Mouse (Mus musculus): ENCODE measurements around the gene Fbxl17. TPM values are rescaled to one million over a fixed set of nuclear protein-coding genes. Genes with fewer than 3 reads are reported as not detected.

Gene Fbxl17
- polyA plus RNA-seq, 1 experiment from 2014 or later, result 5.6 TPM

DNA sequence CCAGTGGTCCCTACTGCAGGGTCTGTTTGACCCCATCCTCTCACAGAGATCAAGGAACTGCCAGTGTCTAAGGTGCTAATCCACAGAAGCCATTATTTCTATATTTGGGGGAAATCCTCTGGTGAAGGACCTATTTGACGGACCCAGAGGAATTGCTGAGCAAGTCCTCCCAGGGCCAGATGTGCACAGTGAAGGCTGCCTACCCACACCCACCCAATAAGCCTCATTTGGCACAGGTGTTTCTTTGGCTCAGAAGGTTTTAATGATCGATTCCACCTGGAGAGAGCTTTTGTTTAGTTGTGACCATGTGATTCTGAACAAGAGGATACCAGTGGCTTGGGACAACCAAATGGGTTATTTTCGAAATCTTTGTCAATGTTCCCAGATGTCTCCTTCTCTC is 462.3 kb downstream of the Fbxl17 start:
- no peak overlapping the region for H3K4me3 ChIP-seq
- no peaks in the 10 kb centered on the region for H3K36me3 ChIP-seq (ENCODE audit: poor library complexity, severe bottlenecking)
- 87% methylated on average over 3 of the region's 3 CpGs for WGBS
- peaks cover 5% of the 10 kb centered on the region for H3K9me3 ChIP-seq (replicated peaks)
- no peak overlapping the region for H3K4me2 ChIP-seq
- H3K4me1 ChIP-seq, result no peaks in the 10 kb centered on the region
- no peak overlapping the region for H3K27ac ChIP-seq
- no peak for ATAC-seq
- H3K27me3 ChIP-seq, result no peaks in the 10 kb centered on the region
- H3K9ac ChIP-seq, result no peak overlapping the region

DNA sequence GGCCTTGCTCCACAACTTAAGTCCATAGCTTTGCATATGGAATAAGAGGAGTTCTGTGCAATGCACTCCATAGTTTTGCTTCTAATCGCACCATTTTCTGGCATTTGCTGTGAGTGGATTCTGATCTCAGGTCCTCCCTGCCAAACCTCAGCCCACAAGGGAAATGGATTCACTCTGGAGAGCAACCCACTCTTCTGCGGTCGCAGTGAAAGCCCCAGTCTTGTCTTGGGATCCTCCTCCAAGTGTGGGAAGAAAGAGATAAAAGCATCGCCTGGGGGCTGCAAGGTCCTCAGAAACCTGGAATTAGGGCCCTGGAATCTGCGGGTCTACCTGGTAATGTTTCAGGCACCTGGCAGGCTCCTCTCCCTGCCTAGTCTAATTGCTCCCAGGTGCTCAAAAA is 466.7 kb downstream of the Fbxl17 start:
- no peak for ATAC-seq
- H3K4me1 ChIP-seq, result no peaks in the 10 kb centered on the region
- no peak overlapping the region for H3K4me2 ChIP-seq
- no peaks in the 10 kb centered on the region for H3K27me3 ChIP-seq
- no peaks in the 10 kb centered on the region for H3K9me3 ChIP-seq (replicated peaks)
- no peak overlapping the region for H3K27ac ChIP-seq
- whole genome bisulfite sequencing, result 89% methylated on average over 5 of the region's 5 CpGs
- H3K36me3 ChIP-seq (ENCODE audit: poor library complexity, severe bottlenecking), result no peaks in the 10 kb centered on the region
- no peak overlapping the region for H3K4me3 ChIP-seq
- H3K9ac ChIP-seq, result no peak overlapping the region

- Histone ChIP-seq H3K9ac (no peak overlapping the region), H3K27ac (no peak overlapping the region)
These were observed 470.7 kb downstream of the Fbxl17 start for GRCm38 (mm10) chr17:63029105-63029504.

GRCm38 (mm10) chr17:63025238-63025637 is 474.6 kb downstream of the Fbxl17 start:
- Histone ChIP-seq H3K4me2 (peak overlapping the region; percentile 13; the same call in 1 of the 2 replicates), H3K36me3 (ENCODE audit: poor library complexity, severe bottlenecking) (no peaks in the 10 kb centered on the region), H3K27ac (no peak overlapping the region), H3K4me1 (peaks cover 3% of the 10 kb centered on the region; the same call in 1 of the 2 replicates), H3K9ac (no peak overlapping the region), H3K4me3 (no peak overlapping the region), H3K27me3 (no peaks in the 10 kb centered on the region), H3K9me3 (replicated peaks) (no peaks in the 10 kb centered on the region)
- peak; percentile 59 for ATAC-seq
- WGBS, result 52% methylated on average over 15 of the region's 15 CpGs

More at GRCm38 (mm10) chr17:63029105-63029504, 470.7 kb downstream of the Fbxl17 start:
- H3K4me3 ChIP-seq, result no peak overlapping the region
- H3K9me3 ChIP-seq (replicated peaks), result no peaks in the 10 kb centered on the region
- 51% methylated on average over 4 of the region's 4 CpGs for WGBS
- peaks cover 3% of the 10 kb centered on the region; the same call in 1 of the 2 replicates for H3K4me1 ChIP-seq
- H3K36me3 ChIP-seq (ENCODE audit: poor library complexity, severe bottlenecking), result no peaks in the 10 kb centered on the region
- H3K4me2 ChIP-seq, result no peak overlapping the region
- no peak for ATAC-seq
- H3K27me3 ChIP-seq, result no peaks in the 10 kb centered on the region

DNA sequence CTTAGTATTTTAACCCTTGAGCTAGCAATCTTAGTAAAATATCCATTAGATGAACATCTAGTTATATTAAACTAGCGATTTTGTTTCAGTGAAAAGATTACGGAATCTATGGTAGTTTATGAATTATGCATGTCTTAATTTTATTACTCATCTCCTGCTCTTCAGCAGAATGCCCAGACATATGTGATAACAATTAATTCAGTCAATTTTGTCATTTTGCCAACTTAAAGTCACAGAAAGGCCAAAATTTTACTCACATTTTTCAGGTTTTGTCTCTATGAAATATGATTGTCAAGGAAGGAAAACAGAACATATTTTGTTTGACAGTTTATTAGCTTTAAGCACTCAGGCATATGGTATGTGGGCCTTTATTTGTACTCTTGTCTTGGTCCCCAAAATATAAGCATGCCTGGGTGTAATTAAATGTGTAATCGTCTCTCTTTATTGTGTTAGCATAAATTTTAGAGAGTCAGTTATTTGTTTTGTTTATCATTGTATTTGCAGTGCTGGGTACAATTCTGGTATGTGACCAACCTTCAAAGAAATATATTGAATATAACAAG is 482.1 kb downstream of the Fbxl17 start:
- Histone ChIP-seq H3K36me3 (ENCODE audit: poor library complexity, severe bottlenecking) (no peaks in the 10 kb centered on the region), H3K9me3 (replicated peaks) (no peaks in the 10 kb centered on the region), H3K4me2 (no peak overlapping the region), H3K9ac (no peak overlapping the region), H3K27ac (no peak overlapping the region), H3K27me3 (no peaks in the 10 kb centered on the region), H3K4me3 (no peak overlapping the region), H3K4me1 (no peaks in the 10 kb centered on the region)
- no peak; the same call in 1 of the 2 replicates for ATAC-seq
- 83% methylated on average over 3 of the region's 3 CpGs for WGBS

GRCm38 (mm10) chr17:63012571-63012923 is 487.3 kb downstream of the Fbxl17 start:
- H3K4me2 ChIP-seq, result no peak overlapping the region
- no peaks in the 10 kb centered on the region for H3K27me3 ChIP-seq
- H3K4me3 ChIP-seq, result no peak overlapping the region
- ATAC-seq, result no peak
- H3K27ac ChIP-seq, result no peak overlapping the region
- no peak overlapping the region for H3K9ac ChIP-seq
- H3K4me1 ChIP-seq, result peaks cover 10% of the 10 kb centered on the region
- 75% methylated on average over 3 of the region's 3 CpGs for WGBS
- H3K9me3 ChIP-seq (replicated peaks), result no peaks in the 10 kb centered on the region
- H3K36me3 ChIP-seq (ENCODE audit: poor library complexity, severe bottlenecking), result no peaks in the 10 kb centered on the region

- H3K4me3 ChIP-seq, result no peak overlapping the region
- 86% methylated on average over 13 of the region's 13 CpGs for WGBS
- no peaks in the 10 kb centered on the region for H3K9me3 ChIP-seq (replicated peaks)
- no peaks in the 10 kb centered on the region for H3K36me3 ChIP-seq (ENCODE audit: poor library complexity, severe bottlenecking)
- no peak overlapping the region for H3K27ac ChIP-seq
- no peak overlapping the region for H3K4me2 ChIP-seq
- no peak for ATAC-seq
- H3K27me3 ChIP-seq, result no peaks in the 10 kb centered on the region
- peaks cover 12% of the 10 kb centered on the region for H3K4me1 ChIP-seq
- no peak overlapping the region for H3K9ac ChIP-seq
These were observed 487.8 kb downstream of the Fbxl17 start for GRCm38 (mm10) chr17:63011893-63012570.

GRCm38 (mm10) chr17:63010830-63011229 is 489.0 kb downstream of the Fbxl17 start:
- Histone ChIP-seq H3K9ac (no peak overlapping the region), H3K4me1 (peaks cover 12% of the 10 kb centered on the region), H3K4me3 (no peak overlapping the region), H3K27me3 (no peaks in the 10 kb centered on the region), H3K9me3 (replicated peaks) (no peaks in the 10 kb centered on the region), H3K4me2 (no peak overlapping the region), H3K36me3 (ENCODE audit: poor library complexity, severe bottlenecking) (no peaks in the 10 kb centered on the region), H3K27ac (no peak overlapping the region)
- 92% methylated on average over 10 of the region's 10 CpGs for WGBS
- no peak for ATAC-seq

DNA sequence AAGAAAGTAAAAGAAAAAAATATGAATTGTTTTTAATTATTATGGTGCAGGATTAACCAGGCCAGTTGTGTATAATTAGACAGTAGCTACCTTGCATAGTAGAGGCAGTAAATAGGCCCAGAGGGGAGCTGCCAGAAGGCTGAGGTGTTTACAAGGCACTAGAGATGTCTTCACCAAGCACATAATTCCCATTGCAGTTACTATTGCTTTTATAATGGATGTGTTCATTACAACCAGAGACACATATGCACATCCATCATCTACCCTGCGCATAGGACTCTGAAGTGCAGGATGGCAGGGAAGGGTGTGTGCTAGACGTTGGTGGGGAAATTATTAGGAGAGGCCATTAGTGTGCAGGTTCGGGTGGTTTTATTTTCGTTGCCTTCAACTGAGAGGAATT is 491.0 kb downstream of the Fbxl17 start:
- Histone ChIP-seq H3K27me3 (no peaks in the 10 kb centered on the region), H3K4me3 (no peak overlapping the region), H3K9me3 (replicated peaks) (no peaks in the 10 kb centered on the region), H3K4me1 (peaks cover 12% of the 10 kb centered on the region), H3K9ac (no peak overlapping the region), H3K27ac (no peak overlapping the region), H3K36me3 (ENCODE audit: poor library complexity, severe bottlenecking) (no peaks in the 10 kb centered on the region), H3K4me2 (no peak overlapping the region)
- 74% methylated on average over 4 of the region's 4 CpGs for WGBS
- no peak for ATAC-seq

DNA sequence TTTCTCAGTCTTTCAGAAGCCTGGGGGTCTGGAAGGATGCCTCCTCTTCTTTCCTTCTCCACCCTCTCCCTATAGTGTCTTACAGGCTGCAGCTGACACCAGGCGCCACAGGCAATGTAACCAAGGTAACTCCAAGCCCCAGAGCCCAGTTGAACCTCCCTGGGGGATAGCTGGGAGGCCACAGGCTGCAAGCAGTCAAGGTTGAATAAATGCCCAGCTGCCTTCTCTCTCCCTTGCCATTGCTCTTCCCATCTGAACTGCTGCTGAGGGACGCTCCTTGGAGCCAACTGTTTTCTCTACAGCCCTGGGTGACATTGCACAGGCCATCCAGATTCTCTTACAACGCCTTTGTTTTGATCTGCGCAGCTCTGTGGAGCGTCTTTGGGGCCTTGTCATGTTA is 491.5 kb downstream of the Fbxl17 start:
- no peaks in the 10 kb centered on the region for H3K27me3 ChIP-seq
- no peaks in the 10 kb centered on the region for H3K36me3 ChIP-seq (ENCODE audit: poor library complexity, severe bottlenecking)
- peaks cover 12% of the 10 kb centered on the region for H3K4me1 ChIP-seq
- no peak; the same call in 1 of the 2 replicates for ATAC-seq
- no peak overlapping the region for H3K4me3 ChIP-seq
- H3K9ac ChIP-seq, result no peak overlapping the region
- H3K9me3 ChIP-seq (replicated peaks), result no peaks in the 10 kb centered on the region
- no peak overlapping the region for H3K27ac ChIP-seq
- H3K4me2 ChIP-seq, result no peak overlapping the region
- WGBS, result 49% methylated on average over 5 of the region's 5 CpGs

- no peak overlapping the region for H3K9ac ChIP-seq
- no peak for ATAC-seq
- 60% methylated on average over 12 of the region's 12 CpGs for WGBS
- H3K27me3 ChIP-seq, result no peaks in the 10 kb centered on the region
- H3K4me2 ChIP-seq, result no peak overlapping the region
- H3K27ac ChIP-seq, result no peak overlapping the region
- peaks cover 12% of the 10 kb centered on the region for H3K4me1 ChIP-seq
- H3K9me3 ChIP-seq (replicated peaks), result no peaks in the 10 kb centered on the region
- H3K4me3 ChIP-seq, result no peak overlapping the region
- H3K36me3 ChIP-seq (ENCODE audit: poor library complexity, severe bottlenecking), result no peaks in the 10 kb centered on the region
These were observed 491.9 kb downstream of the Fbxl17 start for GRCm38 (mm10) chr17:63007876-63008275.
